Mouse (Mus musculus) brain, embryonic 14.5 days (tissue): Measurements from ENCODE around the gene Prrxl1.

Source experiments
- CTCF ChIP-seq: fragments of 200-500 bp; IDR thresholded peaks from 2 replicates; pipeline ENCODE4 v1.5.1; 2012; ENCODE audit warnings: inconsistent platforms, mild to moderate bottlenecking, moderate library complexity, borderline replicate concordance; ENCODE audit not compliant: insufficient read depth, insufficient read length; ENCODE audit errors: extremely low read depth
- POLR2A ChIP-seq: fragments of 200-500 bp; IDR thresholded peaks from 2 replicates; pipeline ENCODE4 v1.6.1; 2012; ENCODE audit warnings: mild to moderate bottlenecking, inconsistent platforms, borderline replicate concordance; ENCODE audit not compliant: poor library complexity, insufficient read depth, insufficient read length, severe bottlenecking; ENCODE audit errors: extremely low read depth

- TF ChIP-seq CTCF (no peak), POLR2A (no peak)
Measured at GRCm38 (mm10) chr14:32563661-32564060, 35.5 kb upstream of the Prrxl1 start.
